Mouse (Mus musculus): Measurements from ENCODE around the gene Gm5725. TPM values are rescaled to one million over a fixed set of nuclear protein-coding genes. Genes with fewer than 3 reads are reported as not detected.

Gene Gm5725
- polyA plus RNA-seq (2014; fragmentation: Illumina TruSeq; extraction: RNeasy Lipid Tissue Mini Kit (QIAGEN cat#74804); ENCODE audit: low read depth, low replicate concordance) = not detected

DNA sequence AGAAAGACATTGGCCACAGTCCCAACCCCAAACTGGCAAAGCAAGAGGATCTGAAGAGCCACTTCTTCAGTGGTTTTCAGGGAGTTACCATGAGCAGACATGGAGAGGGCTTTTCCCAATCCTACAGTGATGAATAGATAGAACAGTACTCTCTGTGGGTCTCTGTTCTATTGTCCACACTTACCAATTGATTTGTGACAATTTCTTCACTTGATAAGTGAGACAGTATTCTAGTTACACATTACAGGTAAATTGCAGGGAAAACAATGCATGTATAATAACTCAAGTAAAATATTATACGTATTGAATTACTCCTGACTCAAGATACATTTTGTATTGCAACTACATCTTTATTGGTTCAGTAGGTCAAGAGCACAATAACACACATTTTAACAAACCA is at the start of gene Gm5725:
Gm5725 (minus strand) TSS at position 101 of the 400 bp plus-strand sequence.

DNA sequence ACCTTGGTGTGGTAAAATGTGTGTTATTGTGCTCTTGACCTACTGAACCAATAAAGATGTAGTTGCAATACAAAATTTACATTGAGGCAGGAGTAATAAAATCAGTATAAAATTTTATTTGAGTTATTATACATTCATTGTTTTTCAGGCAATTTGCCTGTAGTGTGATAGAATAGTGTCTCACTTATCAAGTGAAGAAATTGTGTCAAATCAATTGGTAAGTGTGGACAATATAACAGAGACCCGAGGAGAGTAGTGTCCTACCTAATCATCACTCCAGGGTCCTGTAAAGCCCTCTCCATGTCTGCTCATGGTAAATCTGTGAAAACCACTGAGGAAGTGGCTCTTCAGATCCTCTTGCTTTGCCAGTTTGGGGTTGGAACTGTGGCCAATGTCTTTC is 12.0 kb downstream of the Gm5725 start, which contains the start of gene Vmn1r135:
Vmn1r135 (plus strand) TSS at position 301 of the 400 bp plus-strand sequence.

DNA sequence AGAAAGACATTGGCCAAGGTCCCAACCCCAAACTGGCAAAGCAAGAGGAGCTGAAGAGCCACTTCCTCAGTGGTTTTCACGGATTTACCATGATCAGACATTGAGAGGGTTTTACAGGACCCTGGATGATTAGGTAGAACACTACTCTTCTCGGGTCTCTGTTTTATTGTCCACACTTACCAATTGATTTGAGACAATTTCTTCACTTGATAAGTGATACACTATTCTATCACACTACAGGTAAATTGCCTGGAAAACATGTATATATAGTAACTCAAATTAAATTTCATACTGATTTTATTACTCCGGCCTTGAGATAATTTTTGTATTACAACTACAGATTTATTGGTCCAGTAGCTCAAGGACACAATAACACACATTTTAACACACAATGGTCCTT is 47.4 kb downstream of the Gm5725 start, which contains the start of gene Gm4177:
Gm4177 (minus strand) TSS at position 101 of the 400 bp plus-strand sequence.

Other genes starting within 250 kb of the Gm5725 start
- not detected for gene Vmn1r132, start 230.2 kb downstream of the Gm5725 start, polyA plus RNA-seq (2014; fragmentation: Illumina TruSeq; extraction: RNeasy Lipid Tissue Mini Kit (QIAGEN cat#74804); ENCODE audit: low read depth, low replicate concordance)
- not detected for gene Gm4175, start 82.8 kb downstream of the Gm5725 start, polyA plus RNA-seq (2014; fragmentation: Illumina TruSeq; extraction: RNeasy Lipid Tissue Mini Kit (QIAGEN cat#74804); ENCODE audit: low read depth, low replicate concordance)
- not detected for gene Gm4177, start 47.5 kb downstream of the Gm5725 start, polyA plus RNA-seq (2014; fragmentation: Illumina TruSeq; extraction: RNeasy Lipid Tissue Mini Kit (QIAGEN cat#74804); ENCODE audit: low read depth, low replicate concordance)
- not detected for gene Vmn1r135, start 11.9 kb downstream of the Gm5725 start, polyA plus RNA-seq (2014; fragmentation: Illumina TruSeq; extraction: RNeasy Lipid Tissue Mini Kit (QIAGEN cat#74804); ENCODE audit: low read depth, low replicate concordance)
- not detected for gene Gm5891, start 77.0 kb upstream of the Gm5725 start, polyA plus RNA-seq (2014; fragmentation: Illumina TruSeq; extraction: RNeasy Lipid Tissue Mini Kit (QIAGEN cat#74804); ENCODE audit: low read depth, low replicate concordance)
- not detected for gene Vmn1r137, start 150.3 kb upstream of the Gm5725 start, polyA plus RNA-seq (2014; fragmentation: Illumina TruSeq; extraction: RNeasy Lipid Tissue Mini Kit (QIAGEN cat#74804); ENCODE audit: low read depth, low replicate concordance)
- gene Vmn1r138, start 184.6 kb upstream of the Gm5725 start, polyA plus RNA-seq (2014; fragmentation: Illumina TruSeq; extraction: RNeasy Lipid Tissue Mini Kit (QIAGEN cat#74804); ENCODE audit: low read depth, low replicate concordance) = not detected
- not detected for gene Gm6176, start 212.0 kb upstream of the Gm5725 start, polyA plus RNA-seq (2014; fragmentation: Illumina TruSeq; extraction: RNeasy Lipid Tissue Mini Kit (QIAGEN cat#74804); ENCODE audit: low read depth, low replicate concordance)
- not detected for gene Vmn1r139, start 224.8 kb upstream of the Gm5725 start, polyA plus RNA-seq (2014; fragmentation: Illumina TruSeq; extraction: RNeasy Lipid Tissue Mini Kit (QIAGEN cat#74804); ENCODE audit: low read depth, low replicate concordance)

Measured in adipose tissue, adult 10 weeks (tissue).